Mouse (Mus musculus) liver, postnatal 0 days (tissue): ENCODE results near the gene Cdc42. TPM values are rescaled to one million over a fixed set of nuclear protein-coding genes. Genes with fewer than 3 reads are reported as not detected.

Experiments
- ATAC-seq: fragments of 200-750 bp; cut with Nextera tagmentation; 2 replicates; pipeline ENCODE4 v1.8.0; 2017; ENCODE audit warnings: mild to moderate bottlenecking, moderate library complexity
- DNase-seq: peaks from one replicate; pipeline ENCODE4 v3.0.0-alpha.2; 2016
- H3K27ac ChIP-seq: fragments of 300-500 bp; sonication (generic); 2 replicates; pipeline ENCODE4 v1.5.1; 2014; ENCODE audit warnings: antibody characterized with exemption, moderate library complexity, mild to moderate bottlenecking, low read depth
- H3K27me3 ChIP-seq: fragments of 300-500 bp; sonication (generic); 2 replicates; pipeline ENCODE4 v1.6.1; 2014; ENCODE audit warnings: low read length, control low read depth, mixed read lengths; ENCODE audit not compliant: insufficient read depth
- H3K36me3 ChIP-seq: fragments of 300-500 bp; sonication (generic); replicated peaks from 2 replicates; pipeline ENCODE4 v1.6.1; 2014; ENCODE audit warnings: mild to moderate bottlenecking, control low read depth, low read length, moderate library complexity, mixed read lengths; ENCODE audit not compliant: insufficient read depth
- H3K4me1 ChIP-seq: fragments of 300-500 bp; sonication (generic); 2 replicates; pipeline ENCODE4 v1.6.1; 2014; ENCODE audit warnings: antibody characterized with exemption, mild to moderate bottlenecking, control low read depth; ENCODE audit not compliant: insufficient read depth
- H3K4me2 ChIP-seq: fragments of 300-500 bp; sonication (generic); 2 replicates; pipeline ENCODE4 v1.6.1; 2014; ENCODE audit warnings: low read depth, mild to moderate bottlenecking, low read length, moderate library complexity, mixed read lengths
- H3K4me3 ChIP-seq: fragments of 300-500 bp; sonication (generic); 2 replicates; pipeline ENCODE4 v1.5.1; 2014; ENCODE audit warnings: low read depth, low read length
- H3K9ac ChIP-seq: fragments of 300-500 bp; sonication (generic); replicated peaks from 2 replicates; pipeline ENCODE4 v1.6.1; 2014; ENCODE audit warnings: mild to moderate bottlenecking, moderate library complexity
- H3K9me3 ChIP-seq: fragments of 300-500 bp; sonication (generic); 2 replicates; pipeline ENCODE4 v1.6.1; 2016; ENCODE audit warnings: mild to moderate bottlenecking, control low read depth, low read length, mixed read lengths
- CTCF ChIP-seq: sonication (generic); IDR thresholded peaks from 2 replicates; pipeline ENCODE4 v1.5.1; 2016; ENCODE audit warnings: antibody characterized with exemption, low read depth
- EP300 ChIP-seq: IDR thresholded peaks from 2 replicates; pipeline ENCODE4 v1.6.1; 2016; ENCODE audit warnings: antibody characterized with exemption, low read depth, mild to moderate bottlenecking
- WGBS: fragments of 180-500 bp; shearing (Covaris S2); extraction: QIAGEN DNeasy Blood & Tissue Kit; methylation state at CpG from one replicate; pipeline ENCODE4 v1.1.7; 2014; ENCODE audit not compliant: insufficient replicate concordance; 5-methylcytosine and 5-hydroxymethylcytosine counted together
- polyA plus RNA-seq: library from polyadenylated mRNA; unstranded; fragments of >200 nt; fragmentation: Nextera tagmentation; extraction: Ambion mirVana; gene quantifications from 2 replicates; pipeline ENCODE4 v1.2.1, GENCODE M21; 2015

Cdc42 gene
- polyA plus RNA-seq, 1 experiment from 2014 or later = 227 TPM

GRCm38 (mm10) chr4:137367275-137368088 lies 10.0 kb upstream of the Cdc42 start:
- DNase-seq (peak; percentile 47), ATAC-seq (peak; percentile 57)
- TF ChIP-seq CTCF (no peak), EP300 (no peak)
- Histone ChIP-seq H3K4me2 (peak overlapping the region; percentile 48), H3K27me3 (no peaks in the 10 kb centered on the region), H3K27ac (peak overlapping the region; percentile 89), H3K9ac (no peak overlapping the region; the same call in 1 of the 2 replicates), H3K9me3 (no peaks in the 10 kb centered on the region), H3K36me3 (no peaks in the 10 kb centered on the region), H3K4me1 (peaks cover 35% of the 10 kb centered on the region), H3K4me3 (no peak overlapping the region)
- 30% methylated on average over 5 of the region's 5 CpGs for WGBS

- Histone ChIP-seq H3K4me2 (no peak overlapping the region), H3K4me3 (no peak overlapping the region), H3K27ac (peak overlapping the region; percentile 89; the same call in 1 of the 2 replicates), H3K36me3 (no peaks in the 10 kb centered on the region), H3K27me3 (no peaks in the 10 kb centered on the region), H3K9me3 (no peaks in the 10 kb centered on the region), H3K9ac (no peak overlapping the region), H3K4me1 (peaks cover 30% of the 10 kb centered on the region)
- no peak for ATAC-seq
- TF ChIP-seq EP300 (no peak), CTCF (no peak)
- 87% methylated on average over 4 of the region's 4 CpGs for WGBS
- DNase-seq = no peak
These were observed 8.6 kb upstream of the Cdc42 start for GRCm38 (mm10) chr4:137366097-137366496.

- Histone ChIP-seq H3K4me2 (no peak overlapping the region), H3K9me3 (no peaks in the 10 kb centered on the region), H3K27me3 (no peaks in the 10 kb centered on the region), H3K36me3 (no peaks in the 10 kb centered on the region), H3K27ac (peak overlapping the region; percentile 89; the same call in 1 of the 2 replicates), H3K9ac (no peak overlapping the region), H3K4me3 (no peak overlapping the region), H3K4me1 (peaks cover 27% of the 10 kb centered on the region)
- TF ChIP-seq EP300 (no peak), CTCF (peak; percentile 21; the same call in 1 of the 2 replicates)
- 55% methylated on average over 19 of the region's 19 CpGs for WGBS
- ATAC-seq = peak; percentile 39
- no peak for DNase-seq
These were observed 8.0 kb upstream of the Cdc42 start for GRCm38 (mm10) chr4:137365356-137366062.

- Histone ChIP-seq H3K4me1 (peaks cover 25% of the 10 kb centered on the region), H3K4me3 (no peak overlapping the region), H3K9ac (no peak overlapping the region), H3K4me2 (no peak overlapping the region), H3K27me3 (no peaks in the 10 kb centered on the region), H3K36me3 (no peaks in the 10 kb centered on the region), H3K27ac (peak overlapping the region; percentile 26; the same call in 1 of the 2 replicates), H3K9me3 (no peaks in the 10 kb centered on the region)
- ATAC-seq (no peak), DNase-seq (no peak)
- WGBS = 89% methylated on average over 6 of the region's 6 CpGs
- TF ChIP-seq CTCF (no peak), EP300 (no peak)
These were observed 7.3 kb upstream of the Cdc42 start for GRCm38 (mm10) chr4:137364826-137365225.

- Histone ChIP-seq H3K4me1 (peaks cover 18% of the 10 kb centered on the region), H3K9me3 (no peaks in the 10 kb centered on the region), H3K36me3 (no peaks in the 10 kb centered on the region), H3K4me3 (no peak overlapping the region), H3K4me2 (no peak overlapping the region), H3K9ac (no peak overlapping the region), H3K27me3 (no peaks in the 10 kb centered on the region), H3K27ac (no peak overlapping the region)
- no peak for ATAC-seq
- 76% methylated on average over 3 of the region's 3 CpGs for WGBS
- DNase-seq = no peak
- TF ChIP-seq CTCF (no peak), EP300 (no peak)
These were observed 3.5 kb upstream of the Cdc42 start for GRCm38 (mm10) chr4:137360996-137361395.

GRCm38 (mm10) chr4:137358291-137359002 lies 927 bp upstream of the Cdc42 start:
- H3K27me3 ChIP-seq = no peaks in the 10 kb centered on the region
- no peaks in the 10 kb centered on the region for H3K9me3 ChIP-seq
- no peaks in the 10 kb centered on the region; the same call in 1 of the 2 replicates for H3K36me3 ChIP-seq
- H3K9ac ChIP-seq = peak overlapping the region; percentile 27
- TF ChIP-seq CTCF (no peak), EP300 (no peak)
- DNase-seq = no peak
- H3K4me1 ChIP-seq = peaks cover 23% of the 10 kb centered on the region
- ATAC-seq = no peak
- H3K4me3 ChIP-seq = peak overlapping the region; percentile 97
- peak overlapping the region; percentile 74 for H3K4me2 ChIP-seq
- 32% methylated on average over 14 of the region's 14 CpGs for WGBS
- H3K27ac ChIP-seq = peak overlapping the region; percentile 61
